Mouse (Mus musculus): ENCODE data around the gene Cyp4f39. TPM values are rescaled to one million over a fixed set of nuclear protein-coding genes. Genes with fewer than 3 reads are reported as not detected.
A peak's percentile ranks its signal among the peaks of the same experiment; 100 is the strongest.

Cyp4f39 gene
- polyA plus RNA-seq, 1 experiment from 2014 or later = 1.3 TPM

GRCm38 (mm10) chr17:32536867-32537250 lies 84.3 kb downstream of the Cyp4f39 start:
- H3K9ac ChIP-seq = peak overlapping the region; percentile 38; the same call in 1 of the 2 replicates
- WGBS = 69% methylated on average over 5 of the region's 5 CpGs
- ATAC-seq (ENCODE audit: low FRiP score, low read depth) = no peak
- H3K36me3 ChIP-seq = no peaks in the 10 kb centered on the region
- peak overlapping the region; percentile 42 for H3K4me3 ChIP-seq
- no peaks in the 10 kb centered on the region for H3K27me3 ChIP-seq
- peak overlapping the region; percentile 60 for H3K4me2 ChIP-seq
- H3K9me3 ChIP-seq = no peaks in the 10 kb centered on the region
- H3K27ac ChIP-seq (replicated peaks) = no peak overlapping the region
- peaks cover 9% of the 10 kb centered on the region for H3K4me1 ChIP-seq (replicated peaks)

Other genes starting within 250 kb of the Cyp4f39 start
- gene Brd4, start 168.0 kb upstream of the Cyp4f39 start, polyA plus RNA-seq (2015; fragmentation: Nextera tagmentation; extraction: Ambion mirVana) = 83.0 and 91.5 TPM in 2 replicates
- gene Akap8, start 131.5 kb upstream of the Cyp4f39 start, polyA plus RNA-seq (2015; fragmentation: Nextera tagmentation; extraction: Ambion mirVana) = 102 and 106 TPM in 2 replicates
- 161 and 171 TPM in 2 replicates for gene Akap8l, start 102.1 kb upstream of the Cyp4f39 start, polyA plus RNA-seq (2015; fragmentation: Nextera tagmentation; extraction: Ambion mirVana)
- gene Wiz, start 63.3 kb upstream of the Cyp4f39 start, polyA plus RNA-seq (2015; fragmentation: Nextera tagmentation; extraction: Ambion mirVana) = 38.7 and 45.8 TPM in 2 replicates
- gene Rasal3, start 49.1 kb upstream of the Cyp4f39 start, polyA plus RNA-seq (2015; fragmentation: Nextera tagmentation; extraction: Ambion mirVana) = 0.42 and 0.65 TPM in 2 replicates
- not detected in 2 replicates for gene Pglyrp2, start 28.6 kb upstream of the Cyp4f39 start, polyA plus RNA-seq (2015; fragmentation: Nextera tagmentation; extraction: Ambion mirVana)
- gene Cyp4f17, start 53.3 kb downstream of the Cyp4f39 start, polyA plus RNA-seq (2015; fragmentation: Nextera tagmentation; extraction: Ambion mirVana) = 10.9 and 12.3 TPM in 2 replicates
- 17.3 and 18.7 TPM in 2 replicates for gene Cyp4f16, start 83.8 kb downstream of the Cyp4f39 start, polyA plus RNA-seq (2015; fragmentation: Nextera tagmentation; extraction: Ambion mirVana)
- 0.43 and 0.67 TPM in 2 replicates for gene Cyp4f37, start 168.6 kb downstream of the Cyp4f39 start, polyA plus RNA-seq (2015; fragmentation: Nextera tagmentation; extraction: Ambion mirVana)
- gene Cyp4f40, start 206.2 kb downstream of the Cyp4f39 start, polyA plus RNA-seq (2015; fragmentation: Nextera tagmentation; extraction: Ambion mirVana) = 0.16 TPM in 1 of 2 replicates, not detected in the other
- gene Cyp4f15, start 232.9 kb downstream of the Cyp4f39 start, polyA plus RNA-seq (2015; fragmentation: Nextera tagmentation; extraction: Ambion mirVana) = 2.4 and 3.5 TPM in 2 replicates